Mouse (Mus musculus): ENCODE results near the gene Xiap.
"Not testable (repeated sequence)": the region's sequence is repeated elsewhere in the genome, so short reads cannot be mapped to it uniquely, and the experiment has no call there.

Xiap gene

GRCm38 (mm10) chrX:42059282-42060068 lies at the start of gene Xiap:
Xiap (plus strand) TSS chrX:42059679.
- no peak for DNase-seq (ENCODE audit: low read depth, low spot score)

- DNase-seq (ENCODE audit: low read depth, low spot score), result no peak
Measured at GRCm38 (mm10) chrX:42012677-42013208, 46.7 kb upstream of the Xiap start.

GRCm38 (mm10) chrX:42013776-42014175 lies 45.7 kb upstream of the Xiap start:
- DNase-seq (ENCODE audit: low read depth, low spot score), result no peak

- no peak for DNase-seq (ENCODE audit: low read depth, low spot score)
Measured at GRCm38 (mm10) chrX:42014502-42014901, 45.0 kb upstream of the Xiap start.

- no peak for DNase-seq (ENCODE audit: low read depth, low spot score)
Measured at GRCm38 (mm10) chrX:42018030-42018429, 41.4 kb upstream of the Xiap start.

GRCm38 (mm10) chrX:42019441-42019840 lies 40.0 kb upstream of the Xiap start:
- no peak for DNase-seq (ENCODE audit: low read depth, low spot score)

- DNase-seq (ENCODE audit: low read depth, low spot score), result not testable (repeated sequence)
Measured at GRCm38 (mm10) chrX:42025802-42026440, 33.6 kb upstream of the Xiap start.

- not testable (repeated sequence) for DNase-seq (ENCODE audit: low read depth, low spot score)
Measured at GRCm38 (mm10) chrX:42026981-42027380, 32.5 kb upstream of the Xiap start.

GRCm38 (mm10) chrX:42033111-42033693 lies 26.3 kb upstream of the Xiap start:
- DNase-seq (ENCODE audit: low read depth, low spot score), result no peak

GRCm38 (mm10) chrX:42033911-42034310 lies 25.6 kb upstream of the Xiap start:
- DNase-seq (ENCODE audit: low read depth, low spot score), result no peak

- no peak for DNase-seq (ENCODE audit: low read depth, low spot score)
Measured at GRCm38 (mm10) chrX:42039481-42039880, 20.0 kb upstream of the Xiap start.

- DNase-seq (ENCODE audit: low read depth, low spot score), result no peak
Measured at GRCm38 (mm10) chrX:42044935-42045334, 14.5 kb upstream of the Xiap start.

GRCm38 (mm10) chrX:42050652-42051643 lies 8.5 kb upstream of the Xiap start:
- DNase-seq (ENCODE audit: low read depth, low spot score), result no peak

GRCm38 (mm10) chrX:42057012-42057411 lies 2.5 kb upstream of the Xiap start:
- DNase-seq (ENCODE audit: low read depth, low spot score), result no peak

- no peak for DNase-seq (ENCODE audit: low read depth, low spot score)
Measured at GRCm38 (mm10) chrX:42057873-42058272, 1.6 kb upstream of the Xiap start.

GRCm38 (mm10) chrX:42063621-42064020 lies 4.1 kb downstream of the Xiap start:
- DNase-seq (ENCODE audit: low read depth, low spot score), result no peak

GRCm38 (mm10) chrX:42065086-42065485 lies 5.6 kb downstream of the Xiap start:
- DNase-seq (ENCODE audit: low read depth, low spot score), result no peak

GRCm38 (mm10) chrX:42066771-42067170 lies 7.3 kb downstream of the Xiap start:
- no peak for DNase-seq (ENCODE audit: low read depth, low spot score)

- DNase-seq (ENCODE audit: low read depth, low spot score), result peak; percentile 40
Measured at GRCm38 (mm10) chrX:42067791-42068200, 8.3 kb downstream of the Xiap start.

- peak; percentile 72 for DNase-seq (ENCODE audit: low read depth, low spot score)
Measured at GRCm38 (mm10) chrX:42068201-42068874, 8.9 kb downstream of the Xiap start.

GRCm38 (mm10) chrX:42068875-42069257 lies 9.4 kb downstream of the Xiap start:
- DNase-seq (ENCODE audit: low read depth, low spot score), result no peak

Measured in brain, embryonic 18.5 days (tissue).